Mouse (Mus musculus) hindbrain, embryonic 16.5 days (tissue): ENCODE data around the gene 1600015I10Rik. TPM values are rescaled to one million over a fixed set of nuclear protein-coding genes. Genes with fewer than 3 reads are reported as not detected.
"Not testable (repeated sequence)": the region's sequence is repeated elsewhere in the genome, so short reads cannot be mapped to it uniquely, and the experiment has no call there.

Experiments
- ATAC-seq: fragments of 200-750 bp; cut with Nextera tagmentation; 2 replicates; pipeline ENCODE4 v1.8.0; 2017; ENCODE audit warnings: moderate TSS enrichment, moderate library complexity
- H3K27ac ChIP-seq: fragments of 300-500 bp; sonication (generic); 2 replicates; pipeline ENCODE4 v1.5.1; 2014; ENCODE audit warnings: low read depth, mild to moderate bottlenecking, control low read depth, low read length, moderate library complexity
- H3K27me3 ChIP-seq: fragments of 300-500 bp; sonication (generic); replicated peaks from 2 replicates; pipeline ENCODE4 v1.6.1; 2014; ENCODE audit warnings: low read length; ENCODE audit not compliant: control insufficient read depth, insufficient read depth
- H3K36me3 ChIP-seq: fragments of 300-500 bp; sonication (generic); 2 replicates; pipeline ENCODE4 v1.6.1; 2014; ENCODE audit warnings: mild to moderate bottlenecking, low read length, moderate library complexity, mixed read lengths; ENCODE audit not compliant: control insufficient read depth, insufficient read depth
- H3K4me1 ChIP-seq: fragments of 300-500 bp; sonication (generic); 2 replicates; pipeline ENCODE4 v1.6.1; 2014; ENCODE audit warnings: low read depth, low read length; ENCODE audit not compliant: control insufficient read depth, insufficient read depth
- H3K4me2 ChIP-seq: fragments of 300-500 bp; sonication (generic); 2 replicates; pipeline ENCODE4 v1.6.1; 2014; ENCODE audit warnings: mild to moderate bottlenecking, low read length, control low read depth, moderate library complexity
- H3K4me3 ChIP-seq: fragments of 300-500 bp; sonication (generic); 2 replicates; pipeline ENCODE4 v1.5.1; 2014; ENCODE audit warnings: mild to moderate bottlenecking, low read length, control low read depth, moderate library complexity
- H3K9ac ChIP-seq: fragments of 300-500 bp; sonication (generic); 2 replicates; pipeline ENCODE4 v1.6.1; 2014; ENCODE audit warnings: low read depth, mild to moderate bottlenecking, control low read depth, low read length, moderate library complexity
- H3K9me3 ChIP-seq: fragments of 300-500 bp; sonication (generic); 2 replicates; pipeline ENCODE4 v1.6.1; 2014; ENCODE audit warnings: mild to moderate bottlenecking, low read length, moderate library complexity; ENCODE audit not compliant: control insufficient read depth
- WGBS: fragments of 180-500 bp; shearing (Covaris S2); extraction: QIAGEN DNeasy Blood & Tissue Kit; methylation state at CpG from one replicate; pipeline ENCODE4 v1.1.7; 2014; 5-methylcytosine and 5-hydroxymethylcytosine counted together
- polyA plus RNA-seq: library from polyadenylated mRNA; unstranded; fragments of >200 nt; fragmentation: Nextera tagmentation; extraction: Ambion mirVana; gene quantifications from 2 replicates; pipeline ENCODE4 v1.2.1, GENCODE M21; 2015

The 1600015I10Rik gene
- polyA plus RNA-seq, 1 experiment from 2014 or later: not detected

GRCm38 (mm10) chr6:48956785-48957184, 27.1 kb downstream of the 1600015I10Rik start:
- H3K36me3 ChIP-seq: no peaks in the 10 kb centered on the region
- 88% methylated on average over 4 of the region's 4 CpGs for WGBS
- no peaks in the 10 kb centered on the region for H3K4me1 ChIP-seq
- no peak for ATAC-seq
- H3K27me3 ChIP-seq: no peaks in the 10 kb centered on the region
- no peak overlapping the region for H3K4me3 ChIP-seq
- H3K9ac ChIP-seq: no peak overlapping the region
- H3K4me2 ChIP-seq: no peak overlapping the region
- H3K27ac ChIP-seq: no peak overlapping the region
- H3K9me3 ChIP-seq: no peaks in the 10 kb centered on the region

- Histone ChIP-seq H3K27me3 (no peaks in the 10 kb centered on the region), H3K9me3 (no peaks in the 10 kb centered on the region), H3K36me3 (no peaks in the 10 kb centered on the region), H3K4me1 (no peaks in the 10 kb centered on the region), H3K4me3 (no peak overlapping the region), H3K9ac (no peak overlapping the region), H3K4me2 (no peak overlapping the region), H3K27ac (no peak overlapping the region)
- ATAC-seq: peak; percentile 85
- 85% methylated on average over 1 of the region's 1 CpGs for WGBS
Measured at GRCm38 (mm10) chr6:48958053-48958452, 28.4 kb downstream of the 1600015I10Rik start.

DNA sequence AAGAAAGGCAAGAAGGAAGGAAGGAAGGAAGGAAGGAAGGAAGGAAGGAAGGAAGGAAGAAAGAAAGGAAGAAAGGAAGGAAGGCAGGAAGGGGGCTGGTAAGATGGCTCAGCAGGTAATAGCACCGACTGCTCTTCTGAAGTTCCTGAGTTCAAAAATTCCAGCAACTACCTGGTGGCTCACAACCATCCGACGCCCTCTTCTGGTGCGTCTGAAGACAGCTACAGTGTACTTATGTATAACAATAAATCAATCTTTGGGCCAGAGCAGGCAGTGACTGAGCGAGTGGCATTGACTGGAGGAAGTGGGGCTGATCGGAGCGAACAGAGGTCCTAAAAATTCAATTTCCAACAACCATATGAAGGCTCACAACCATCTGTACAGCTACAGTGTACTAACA, 29.5 kb downstream of the 1600015I10Rik start:
- ATAC-seq, H3K4me2 ChIP-seq, H3K27ac ChIP-seq, H3K9ac ChIP-seq, H3K36me3 ChIP-seq, H3K9me3 ChIP-seq, H3K4me1 ChIP-seq, H3K27me3 ChIP-seq, H3K4me3 ChIP-seq: not testable (repeated sequence)
- 30% methylated on average over 7 of the region's 7 CpGs for WGBS

DNA sequence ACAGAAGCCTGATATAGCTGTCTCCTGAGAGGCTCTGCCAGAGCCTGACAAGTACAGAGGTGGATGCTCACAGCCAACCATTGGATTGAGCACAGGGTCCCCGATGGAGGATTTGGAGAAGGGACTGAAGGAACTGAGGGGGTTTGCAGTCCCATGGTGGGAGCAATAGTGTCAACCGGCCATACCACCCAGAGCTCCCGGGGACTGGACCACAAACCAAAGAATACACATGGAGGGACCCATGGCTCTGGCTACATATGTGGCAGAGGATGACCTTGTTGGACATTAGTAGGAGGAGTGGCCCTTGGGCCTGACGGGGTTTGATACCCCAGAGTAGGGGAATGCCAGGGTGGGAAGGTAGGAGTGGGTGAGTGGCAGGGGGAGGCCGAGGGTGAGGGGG, 37.0 kb downstream of the 1600015I10Rik start:
- H3K4me2 ChIP-seq, H3K27me3 ChIP-seq, H3K36me3 ChIP-seq, H3K4me1 ChIP-seq, H3K9ac ChIP-seq, H3K4me3 ChIP-seq, H3K9me3 ChIP-seq, H3K27ac ChIP-seq, ATAC-seq: not testable (repeated sequence)
- WGBS: 94% methylated on average over 5 of the region's 5 CpGs

DNA sequence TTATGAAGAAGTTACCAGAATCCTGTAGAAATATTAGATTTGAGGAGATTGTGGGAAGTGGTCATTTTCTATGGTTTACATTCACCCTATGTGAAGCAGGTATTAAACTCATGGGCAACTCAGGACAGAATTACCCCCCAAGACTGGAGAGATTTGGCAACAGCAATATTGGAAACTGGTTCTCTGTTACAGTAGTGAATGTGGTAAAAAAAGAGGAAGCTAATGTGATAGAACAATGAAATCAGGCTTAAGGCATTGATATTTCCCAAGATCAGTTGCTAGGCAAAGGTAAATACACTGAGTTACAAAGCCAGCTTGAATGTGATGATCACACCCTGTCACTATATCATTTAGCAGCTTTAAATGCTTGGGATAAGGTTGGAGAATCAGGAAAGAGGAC, 38.2 kb downstream of the 1600015I10Rik start:
- H3K4me3 ChIP-seq: no peak overlapping the region
- ATAC-seq: no peak
- no peaks in the 10 kb centered on the region for H3K27me3 ChIP-seq
- no peak overlapping the region for H3K9ac ChIP-seq
- H3K27ac ChIP-seq: no peak overlapping the region
- H3K4me2 ChIP-seq: no peak overlapping the region
- no peaks in the 10 kb centered on the region for H3K36me3 ChIP-seq
- H3K9me3 ChIP-seq: no peaks in the 10 kb centered on the region
- H3K4me1 ChIP-seq: no peaks in the 10 kb centered on the region

DNA sequence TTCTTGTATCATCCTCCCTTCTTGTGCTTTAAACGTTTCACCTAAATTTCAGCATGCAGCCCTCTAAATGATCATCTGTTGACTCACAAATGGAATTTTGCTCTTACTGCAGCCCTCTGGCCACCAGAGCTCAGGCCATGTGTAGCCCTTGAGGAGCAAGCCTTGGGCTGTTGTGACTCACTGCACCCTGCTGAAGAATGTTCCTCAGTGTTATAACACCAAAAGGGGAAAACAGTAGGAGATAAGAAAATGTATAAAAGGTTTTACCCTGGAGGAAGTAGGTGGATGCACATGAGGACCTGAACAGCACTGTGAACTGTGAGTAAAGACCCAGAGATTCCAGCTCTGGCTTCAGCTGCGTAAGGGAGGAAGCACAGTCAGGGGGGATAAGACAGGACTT, 45.0 kb downstream of the 1600015I10Rik start, which contains the start of gene Doxl2:
Gene Doxl2, plus strand, starts transcription at position 301 of the 400 bp plus-strand sequence.
- no peaks in the 10 kb centered on the region for H3K9me3 ChIP-seq
- 89% methylated on average over 2 of the region's 2 CpGs for WGBS
- H3K4me2 ChIP-seq: no peak within 1 kb of the TSS
- no peak for ATAC-seq
- no peaks in the 10 kb centered on the region for H3K36me3 ChIP-seq
- no peak within 1 kb of the TSS for H3K9ac ChIP-seq
- H3K4me1 ChIP-seq: no peaks in the 10 kb centered on the region
- H3K4me3 ChIP-seq: no peak within 1 kb of the TSS
- no peaks in the 10 kb centered on the region for H3K27me3 ChIP-seq
- no peak within 1 kb of the TSS for H3K27ac ChIP-seq

DNA sequence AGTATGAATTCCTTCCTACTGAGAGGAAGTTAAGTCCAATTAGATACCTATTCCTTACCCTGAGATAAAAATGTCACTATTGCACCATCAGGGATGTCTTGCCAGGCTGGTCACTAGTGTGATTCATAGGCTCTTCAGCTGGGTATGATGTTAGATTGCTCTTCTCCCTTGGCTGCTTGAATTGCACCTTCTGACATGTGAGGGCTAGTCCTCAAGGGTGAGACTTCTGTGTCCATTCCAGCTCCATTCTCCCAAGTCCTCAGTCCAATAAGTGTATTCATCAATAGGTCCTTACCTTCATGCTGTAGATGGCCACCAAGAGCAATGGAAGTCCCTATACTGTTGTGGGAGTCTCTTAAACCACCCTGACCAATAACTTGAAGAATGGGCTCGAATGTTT, 49.9 kb downstream of the 1600015I10Rik start:
- WGBS: 64% methylated on average over 1 of the region's 1 CpGs
- H3K27ac ChIP-seq: no peak overlapping the region
- no peaks in the 10 kb centered on the region for H3K4me1 ChIP-seq
- no peak overlapping the region for H3K4me2 ChIP-seq
- no peaks in the 10 kb centered on the region for H3K36me3 ChIP-seq
- H3K27me3 ChIP-seq: no peaks in the 10 kb centered on the region
- no peak overlapping the region for H3K9ac ChIP-seq
- H3K9me3 ChIP-seq: no peaks in the 10 kb centered on the region
- no peak for ATAC-seq
- no peak overlapping the region for H3K4me3 ChIP-seq

DNA sequence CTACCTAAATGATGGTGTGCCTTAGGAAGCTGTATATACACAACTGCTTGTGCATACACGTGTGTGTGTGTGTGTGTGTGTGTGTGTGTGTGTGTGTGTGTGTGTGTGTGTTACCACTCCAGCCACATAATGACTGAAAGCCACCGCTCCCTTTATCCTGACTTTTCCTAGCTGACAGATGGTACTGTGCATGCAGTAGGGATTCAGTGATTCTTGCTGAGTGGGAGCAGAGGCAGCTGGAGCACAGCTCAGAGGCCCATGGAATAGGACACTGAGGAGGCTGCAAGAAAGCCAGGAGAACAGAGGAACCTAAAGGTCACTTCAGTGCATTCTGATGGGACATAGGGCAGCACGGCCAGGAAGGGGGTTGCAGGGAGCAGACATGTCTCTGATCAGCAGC, 52.6 kb downstream of the 1600015I10Rik start:
- Histone ChIP-seq H3K9me3 (no peaks in the 10 kb centered on the region), H3K27me3 (no peaks in the 10 kb centered on the region), H3K27ac (no peak overlapping the region), H3K9ac (no peak overlapping the region), H3K4me1 (no peaks in the 10 kb centered on the region), H3K4me2 (no peak overlapping the region), H3K4me3 (no peak overlapping the region), H3K36me3 (no peaks in the 10 kb centered on the region)
- ATAC-seq: no peak
- 80% methylated on average over 3 of the region's 3 CpGs for WGBS
